Mouse (Mus musculus): ENCODE measurements around the gene Gramd4. TPM values are rescaled to one million over a fixed set of nuclear protein-coding genes. Genes with fewer than 3 reads are reported as not detected.
"Not testable (repeated sequence)": the region's sequence is repeated elsewhere in the genome, so short reads cannot be mapped to it uniquely, and the experiment has no call there.

Gene Gramd4
- total RNA-seq, 4 experiments from 2014 or later = 26.1 to 31.8 (median 27.3) TPM

DNA sequence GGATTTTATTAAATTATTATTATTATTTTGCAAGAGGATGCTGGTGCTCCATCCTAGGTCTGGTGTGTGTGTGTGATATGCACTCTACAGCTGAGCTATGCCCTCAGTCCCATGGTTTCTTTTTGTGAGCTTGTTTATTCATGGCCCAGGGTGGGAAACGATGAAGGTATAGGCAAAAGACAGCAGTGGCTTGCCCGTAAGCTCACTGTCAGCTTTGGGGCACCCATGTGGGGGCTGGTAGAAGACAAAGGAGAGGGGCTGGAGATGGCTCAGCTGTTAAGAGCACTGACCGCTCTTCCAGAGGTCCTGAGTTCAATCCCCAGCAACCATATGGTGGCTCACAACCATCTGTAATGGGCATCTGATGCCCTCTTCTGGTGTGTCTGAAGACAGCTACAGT lies 123.8 kb downstream of the Gramd4 start:
- DNase-seq (ENCODE audit: low spot score) = not testable (repeated sequence)

GRCm38 (mm10) chr15:86181941-86182439 lies 124.5 kb downstream of the Gramd4 start:
- peak; percentile 63 for DNase-seq (ENCODE audit: low spot score)

- peak; percentile 76 for DNase-seq (ENCODE audit: low spot score)
Measured at GRCm38 (mm10) chr15:86182646-86183045, 125.2 kb downstream of the Gramd4 start.

GRCm38 (mm10) chr15:86183484-86183883 lies 126.0 kb downstream of the Gramd4 start:
- DNase-seq (ENCODE audit: low spot score) = no peak

DNA sequence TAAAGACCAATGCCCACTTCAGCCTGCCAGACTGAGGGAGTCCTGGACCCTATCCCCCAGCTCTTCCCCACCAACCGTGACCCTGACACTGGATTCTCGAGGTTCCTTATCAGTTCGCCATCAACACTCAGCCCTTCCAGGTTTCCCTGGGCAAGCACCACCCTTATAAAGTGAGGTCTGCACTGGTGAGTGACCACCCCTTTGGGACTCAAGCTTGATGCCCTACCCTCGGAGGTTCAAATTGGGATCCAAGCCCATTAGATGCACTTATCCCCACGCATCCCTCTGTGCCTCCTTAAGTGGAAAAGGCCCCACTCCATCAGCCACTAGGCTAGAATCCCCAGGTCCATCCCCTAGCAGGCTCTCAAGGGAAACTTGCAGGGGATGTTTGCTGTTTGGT lies 126.6 kb downstream of the Gramd4 start:
- no peak for DNase-seq (ENCODE audit: low spot score)

GRCm38 (mm10) chr15:86184851-86185688 lies 127.6 kb downstream of the Gramd4 start:
- peak; percentile 55 for DNase-seq (ENCODE audit: low spot score)

DNA sequence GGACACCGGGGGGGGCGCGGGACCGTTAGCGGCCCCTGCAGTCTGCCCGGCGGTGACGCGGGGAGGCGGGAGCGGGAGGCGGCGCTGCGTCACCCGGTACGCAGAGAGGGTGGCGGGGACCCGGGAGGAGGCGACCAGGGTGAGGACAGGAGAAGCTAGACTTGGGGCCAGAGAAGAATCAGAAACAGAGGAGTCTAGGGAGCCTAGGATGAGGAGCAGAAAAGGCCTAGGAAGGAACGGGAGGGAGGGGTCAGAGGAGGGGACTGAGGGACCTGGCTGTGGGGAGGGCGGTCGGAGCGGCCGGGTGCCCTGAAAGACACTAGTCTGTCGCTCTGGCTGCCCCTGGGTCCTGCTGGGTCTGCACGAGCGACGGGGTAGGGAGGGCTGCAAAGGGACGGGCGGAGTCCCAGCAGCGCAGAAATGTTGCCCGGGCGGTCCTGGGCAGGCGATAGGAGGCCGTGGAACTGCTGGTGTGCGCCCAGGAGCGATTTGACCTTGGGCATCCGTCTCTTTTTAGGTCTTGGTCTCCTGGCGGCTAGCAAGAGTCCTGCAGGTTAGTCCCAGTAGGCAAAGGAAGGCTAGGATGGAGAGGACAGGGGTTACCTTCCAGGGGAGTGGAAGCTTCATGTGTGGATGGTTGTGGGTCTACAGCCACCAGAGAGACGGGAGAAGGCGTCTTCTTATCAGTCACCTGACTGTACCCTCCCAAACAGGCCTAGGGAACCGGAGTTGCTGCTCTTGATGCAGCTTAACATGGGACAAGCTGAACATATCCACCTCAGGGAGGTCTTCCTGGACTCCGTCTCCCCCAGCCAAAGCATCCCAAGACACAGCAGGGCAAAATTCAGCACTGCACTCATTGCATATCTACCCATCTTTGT lies 128.4 kb downstream of the Gramd4 start, which contains the start of gene Cerk:
TSS of gene Cerk (minus strand) at position 453 of the 881 bp plus-strand sequence.
- peak; percentile 83 for DNase-seq (ENCODE audit: low spot score)

GRCm38 (mm10) chr15:86186686-86187085 lies 129.2 kb downstream of the Gramd4 start:
- DNase-seq (ENCODE audit: low spot score) = no peak

Other genes with a start within 250 kb of the Gramd4 start
- 10 to 100 TPM; 27.1 to 38.5 (median 31.0) TPM for gene Cdpf1, start 246.0 kb upstream of the Gramd4 start, total RNA-seq (2022)
- gene Pkdrej, start 236.0 kb upstream of the Gramd4 start, total RNA-seq (2022) = 1 to 10 TPM; 3.1 to 5.4 (median 4.6) TPM
- gene Ttc38, start 225.4 kb upstream of the Gramd4 start, total RNA-seq (2022) = 10 to 100 TPM; 17.9 to 22.2 (median 19.6) TPM
- gene Gtse1, start 197.9 kb upstream of the Gramd4 start, total RNA-seq (2022) = under 1 TPM; 0.19 to 0.52 (median 0.29) TPM
- 10 to 100 TPM; 12.6 to 23.9 (median 18.2) TPM for gene Trmu, start 178.4 kb upstream of the Gramd4 start, total RNA-seq (2022)
- gene Celsr1, start 23.9 kb upstream of the Gramd4 start, total RNA-seq (2022) = 1 to 10 TPM; 3.2 to 7.3 (median 4.5) TPM
- gene Cerk, start 128.4 kb downstream of the Gramd4 start, total RNA-seq (2022) = 10 to 100 TPM; 25.5 to 32.9 (median 29.4) TPM
- gene Tbc1d22a, start 156.8 kb downstream of the Gramd4 start, total RNA-seq (2022) = 10 to 100 TPM; 24.9 to 30.8 (median 27.7) TPM

Measured in heart, adult 8-10 months (tissue).